Mouse (Mus musculus) kidney, postnatal 25 days (tissue): ENCODE data around the gene Asah2.

Experiments used
- DNase-seq, 2 experiments: peaks; one replicate each; pipeline ENCODE4 v3.0.0; 2021; ENCODE audit warnings: mixed read lengths in 2 of 2

Asah2 gene

GRCm38 (mm10) chr19:31971405-31971804 is 136.6 kb downstream of the Asah2 start:
- DNase-seq: no peak

GRCm38 (mm10) chr19:31967933-31968532 is 140.0 kb downstream of the Asah2 start:
- no peak for DNase-seq

DNA sequence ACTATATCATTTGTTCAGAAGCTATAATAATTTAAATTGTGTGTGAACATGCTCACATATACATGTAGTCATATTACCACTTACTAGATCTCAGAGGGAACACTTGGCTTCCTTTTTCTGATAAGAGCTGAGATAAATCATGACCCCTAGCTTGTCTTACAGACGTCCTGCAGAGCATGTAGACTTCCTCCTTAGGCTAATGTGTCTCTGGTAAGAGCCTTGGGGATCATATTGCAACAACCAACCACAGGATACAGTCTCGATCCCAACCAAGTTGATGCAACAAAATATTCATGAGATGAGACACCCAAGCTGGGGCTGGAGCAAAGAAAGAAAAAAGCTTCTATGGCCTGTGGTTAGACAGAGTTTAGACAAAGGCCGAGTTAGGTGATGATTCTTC is 144.9 kb downstream of the Asah2 start:
- no peak for DNase-seq

DNA sequence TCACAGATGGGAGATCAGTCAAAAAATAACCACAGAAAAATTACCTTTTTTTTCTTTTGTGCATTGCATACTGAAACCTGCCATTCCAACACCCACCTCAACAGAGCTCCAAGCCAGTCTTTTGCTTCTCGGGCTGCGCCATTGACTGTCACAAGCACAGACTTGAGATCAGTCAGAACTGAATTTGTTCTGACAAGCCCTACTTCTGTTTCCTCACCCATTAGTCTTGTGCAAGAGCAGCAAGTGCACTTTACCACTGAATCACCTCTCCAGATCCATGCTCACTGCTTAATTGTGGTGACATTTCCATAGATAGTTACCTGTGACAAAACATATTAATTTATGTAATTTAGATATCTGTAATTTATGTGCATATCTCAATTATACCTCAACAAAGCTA is 147.6 kb downstream of the Asah2 start:
- no peak for DNase-seq

DNA sequence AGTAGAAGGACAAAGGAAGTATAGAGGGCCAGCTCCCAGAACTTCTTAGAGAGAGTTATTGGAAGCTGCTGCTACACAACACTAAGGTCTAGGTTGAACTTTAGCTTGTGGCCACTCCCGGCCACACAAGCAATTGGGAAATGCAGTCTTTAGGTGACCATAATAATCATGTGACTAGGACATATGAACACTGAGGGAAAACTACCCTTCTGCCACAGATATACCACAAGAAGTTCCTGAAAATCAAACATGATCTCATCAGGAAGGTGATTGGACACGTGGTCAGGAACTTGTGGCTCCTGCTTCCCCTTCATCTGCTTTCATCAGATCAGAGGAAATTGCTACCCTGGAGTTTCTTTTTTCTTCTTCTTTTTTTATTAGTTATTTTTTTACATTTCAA is 151.7 kb downstream of the Asah2 start:
- no peak for DNase-seq

GRCm38 (mm10) chr19:31954696-31955095 is 153.3 kb downstream of the Asah2 start:
- DNase-seq: no peak

DNA sequence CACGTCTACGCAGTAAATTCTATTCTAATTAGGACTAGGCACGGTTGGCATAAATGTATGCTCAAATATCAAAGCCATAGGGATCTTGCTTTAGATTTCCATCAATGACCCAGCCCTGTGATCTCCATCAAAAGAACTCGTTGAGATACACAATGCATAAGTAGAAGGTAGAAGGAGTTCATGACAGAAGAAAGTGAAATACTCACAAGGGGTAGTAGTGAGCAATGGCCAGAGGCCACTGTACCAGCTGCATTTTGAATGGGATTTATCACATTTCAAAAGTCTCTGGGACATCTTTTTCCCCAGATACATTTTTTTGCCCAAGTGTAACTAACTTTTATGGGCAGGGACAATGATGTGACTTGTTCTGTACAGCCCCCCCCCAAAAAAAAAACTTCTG is 153.7 kb downstream of the Asah2 start:
- no peak for DNase-seq

DNA sequence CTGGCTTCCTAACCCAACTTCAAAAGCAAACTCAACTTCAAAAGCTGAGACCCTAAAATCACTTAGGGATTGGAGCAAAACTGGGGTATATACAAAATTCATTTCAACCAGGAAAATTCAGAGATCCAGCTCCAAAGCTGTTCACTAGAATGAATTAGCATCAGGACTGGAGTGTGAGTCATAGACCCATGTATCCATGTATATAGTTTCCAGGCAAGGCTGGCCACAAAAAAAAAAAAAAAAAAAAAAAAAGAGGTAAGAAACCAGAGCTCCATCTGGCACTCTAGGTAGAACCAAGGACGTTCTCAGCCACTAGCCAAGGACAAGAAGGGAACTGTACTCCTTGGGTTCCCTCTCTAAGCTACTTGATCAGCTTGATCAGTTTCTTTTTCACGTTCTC is 154.2 kb downstream of the Asah2 start:
- DNase-seq: no peak

- DNase-seq: no peak
These were observed 157.1 kb downstream of the Asah2 start for GRCm38 (mm10) chr19:31950793-31951489.
